In genomic region chr8:84184085-84185043, GRCm38 (mm10) we compare ENCODE assay signal across 9 mouse cellular contexts. TPM values are rescaled to one million over a fixed set of nuclear protein-coding genes. Genes with fewer than 3 reads are reported as not detected.
A peak's percentile ranks its signal among the peaks of the same experiment; 100 is the strongest.
DNase-seq lines count a peak whose midpoint lies in the region; ATAC-seq and TF ChIP-seq lines count a peak whose summit lies in the region.
"Had no signal": no experiment of that assay in that cellular context is flagged by ENCODE, and none has a peak within 500 bp of the region (broad histone marks: within the 10 kb centered on the region; RNA-seq: fewer than 3 reads in every experiment).

No protein-coding gene starts in this region.

- no peaks in the 10 kb centered on the region for H3K27me3 ChIP-seq in heart, embryonic 14.5 days (ENCODE audit: control insufficient read depth, insufficient read depth, low read length)
- no peaks in the 10 kb centered on the region for H3K27me3 ChIP-seq in MEL (ENCODE audit: control insufficient read depth in 1 of 2, insufficient read depth in 2 of 2, low read length in 2 of 2)
- no peaks in the 10 kb centered on the region for H3K27me3 ChIP-seq in forebrain, embryonic 16.5 days (replicated peaks; ENCODE audit: control insufficient read depth, insufficient read depth, low read length)

- peak overlapping the region; percentile 4 to 78; a peak in 3 of 4 replicates for H3K27ac ChIP-seq in heart, embryonic 14.5 days (replicated peaks in 1 of 2; ENCODE audit: control insufficient read depth in 1 of 2, insufficient read depth in 1 of 2, low read depth in 2 of 2, low read length in 2 of 2)
- no peak overlapping the region for H3K27ac ChIP-seq in MEL (ENCODE audit: control insufficient read depth, low read depth, low read length)
- H3K27ac ChIP-seq in forebrain, embryonic 16.5 days (ENCODE audit: low read length) = peak overlapping the region; percentile 96
- H3K27ac ChIP-seq: macrophage had no signal

- H3K36me3 ChIP-seq in heart, embryonic 14.5 days (ENCODE audit: control insufficient read depth, insufficient read depth, low read length) = no peaks in the 10 kb centered on the region
- no peaks in the 10 kb centered on the region for H3K36me3 ChIP-seq in MEL (ENCODE audit: control insufficient read depth in 1 of 2, insufficient read depth in 2 of 2, low read length in 2 of 2)
- H3K36me3 ChIP-seq in forebrain, embryonic 16.5 days (ENCODE audit: control insufficient read depth, insufficient read depth) = no peaks in the 10 kb centered on the region

- H3K9ac ChIP-seq in heart, embryonic 14.5 days (ENCODE audit: low read length) = peak overlapping the region; percentile 97
- peak overlapping the region; percentile 87 for H3K9ac ChIP-seq in MEL (ENCODE audit: control insufficient read depth, low read depth, low read length, poor library complexity, severe bottlenecking)
- H3K9ac ChIP-seq in forebrain, embryonic 16.5 days (replicated peaks; ENCODE audit: low read depth, low read length) = peak overlapping the region; percentile 98

- H3K9me3 ChIP-seq in heart, embryonic 14.5 days (ENCODE audit: control insufficient read depth, low read length) = no peaks in the 10 kb centered on the region
- no peaks in the 10 kb centered on the region for H3K9me3 ChIP-seq in MEL (replicated peaks; ENCODE audit: insufficient read depth, low read length)
- H3K9me3 ChIP-seq in forebrain, embryonic 16.5 days (ENCODE audit: control insufficient read depth, low read length) = no peaks in the 10 kb centered on the region

- no peak for TF ChIP-seq RAD21 in MEL (IDR thresholded peaks at IDR 0.05; ENCODE audit: low read depth, low read length)

- H3K4me1 ChIP-seq in heart, embryonic 14.5 days (ENCODE audit: control insufficient read depth in 2 of 2, insufficient read depth in 2 of 2, low read length in 2 of 2) = peaks cover 25 to 43% of the 10 kb centered on the region in 2 experiments
- peaks cover 2 to 11% of the 10 kb centered on the region in 2 experiments; a peak in 3 of 4 replicates for H3K4me1 ChIP-seq in MEL (ENCODE audit: control insufficient read depth in 1 of 2, insufficient read depth in 2 of 2, low read length in 2 of 2)
- H3K4me1 ChIP-seq in forebrain, embryonic 16.5 days (replicated peaks; ENCODE audit: control insufficient read depth, insufficient read depth, low read length) = peaks cover 52% of the 10 kb centered on the region

- WGBS in heart, embryonic 14.5 days = 19% methylated on average over 21 of the region's 21 CpGs
- 17% methylated on average over 21 of the region's 21 CpGs for WGBS in forebrain, embryonic 16.5 days

- H3K79me2 ChIP-seq in MEL (ENCODE audit: control insufficient read depth, insufficient read depth, low read length, poor library complexity) = peaks cover 8% of the 10 kb centered on the region; the same call in 1 of the 2 replicates

- TF ChIP-seq EP300 in MEL (IDR thresholded peaks at IDR 0.05; ENCODE audit: low read depth in 1 of 2, low read length in 2 of 2) = no peak

- TF ChIP-seq CTCF in MEL (IDR thresholded peaks at IDR 0.05 in 2 of 3, conservative IDR thresholded peaks at IDR 0.05 in 1 of 3; ENCODE audit: control insufficient read depth in 1 of 3, insufficient read depth in 1 of 3, low read depth in 2 of 3, low read length in 3 of 3, poor library complexity in 1 of 3, severe bottlenecking in 1 of 3) = no peak

- peak overlapping the region; percentile 77 to 82 for H3K4me3 ChIP-seq in heart, embryonic 14.5 days (ENCODE audit: control insufficient read depth in 1 of 2, insufficient read depth in 1 of 2, low read depth in 1 of 2, low read length in 2 of 2)
- H3K4me3 ChIP-seq in MEL (ENCODE audit: control insufficient read depth in 1 of 2, insufficient read depth in 1 of 2, low read depth in 2 of 2, low read length in 2 of 2) = peak overlapping the region; percentile 75 to 78
- H3K4me3 ChIP-seq in forebrain, embryonic 16.5 days (replicated peaks; ENCODE audit: low read length) = peak overlapping the region; percentile 70

- no peak for TF ChIP-seq POLR2A in MEL (IDR thresholded peaks at IDR 0.05; ENCODE audit: control insufficient read depth in 1 of 2, insufficient read depth in 1 of 2, low read depth in 1 of 2, low read length in 2 of 2, poor library complexity in 1 of 2)

- DNase-seq in heart, adult 18-20 months = no peak
- peak; percentile 50 for DNase-seq in MEL (ENCODE audit: low read depth, low spot score)
- DNase-seq in adrenal gland, adult 2 months = no peak
- no peak for DNase-seq in right cerebral cortex, postnatal 10 days (ENCODE audit: low spot score in 2 of 2)

- peak overlapping the region; percentile 92 for H3K4me2 ChIP-seq in heart, embryonic 14.5 days (ENCODE audit: low read length)
- H3K4me2 ChIP-seq in forebrain, embryonic 16.5 days (ENCODE audit: low read length) = peak overlapping the region; percentile 70

- no peak for ATAC-seq in heart, embryonic 14.5 days (ENCODE audit: insufficient number of reproducible peaks, insufficient read depth, low FRiP score, low read depth)
- ATAC-seq in forebrain, embryonic 16.5 days = peak; percentile 10
- ATAC-seq in megakaryocyte, adult 5-6 weeks (ENCODE audit: poor library complexity, severe bottlenecking) = peak; percentile 28; the same call in 1 of the 2 replicates
- ATAC-seq in granulocyte monocyte progenitor cell, adult 5-6 weeks (replicated peaks; ENCODE audit: poor library complexity, severe bottlenecking) = no peak

RNA-seq across cellular contexts. Expression of gene Nanos3, which starts 0.7 kb away (rescaled TPM):
- 2.4 and 3.8 TPM in 2 replicates for polyA plus RNA-seq in heart, embryonic 14.5 days (2014; fragmentation: Nextera tagmentation; extraction: Ambion mirVana)
- total RNA-seq in heart, adult 18-20 months (2021) = 1 to 10 TPM in 1 of 2 experiments, not detected in 1; 1.2 TPM
- total RNA-seq in MEL (2012; rRNA removed) = 0.56 and 2.0 TPM in 2 replicates
- polyA plus RNA-seq in MEL (2012; ENCODE audit: insufficient read depth in 1 of 2, insufficient read length in 2 of 2, low read depth in 1 of 2, low replicate concordance in 2 of 2, missing spikeins in 1 of 2) = 1 to 10 TPM in 1 of 2 experiments, not detected in 1; 1.7 TPM
- polyA plus RNA-seq in forebrain, embryonic 16.5 days (2015; fragmentation: Nextera tagmentation; extraction: Ambion mirVana) = 3.2 and 4.7 TPM in 2 replicates
- not detected in 2 replicates for total RNA-seq in megakaryocyte, adult 5-6 weeks (2015)
- not detected in 2 replicates for total RNA-seq in megakaryocyte, adult 5-6 weeks (2017)
- 1 to 10 TPM; 1.1 to 1.3 TPM for total RNA-seq in adrenal gland, adult 2 months (2021)
- polyA plus RNA-seq in adrenal gland, adult 2 months (2012; rRNA removed) = 0.36 and 1.0 TPM in 2 replicates
- total RNA-seq in granulocyte monocyte progenitor cell, adult 5-6 weeks (2014; fragmentation: Nextera tagmentation) = 3.5 and 9.6 TPM in 2 replicates
- total RNA-seq in granulocyte monocyte progenitor cell, adult 5-6 weeks (2017) = not detected in 2 replicates
- polyA plus RNA-seq: macrophage had no signal

RNA-seq across cellular contexts. Expression of gene 4930432K21Rik, which starts 36.5 kb away (rescaled TPM):
- 0.43 and 0.63 TPM in 2 replicates for polyA plus RNA-seq in heart, embryonic 14.5 days (2014; fragmentation: Nextera tagmentation; extraction: Ambion mirVana)
- under 1 TPM; 0.35 to 0.59 TPM for total RNA-seq in heart, adult 18-20 months (2021)
- total RNA-seq in MEL (2012; rRNA removed) = 1.3 and 2.2 TPM in 2 replicates
- 1 to 10 TPM in 1 of 2 experiments, not detected in 1; 3.0 TPM for polyA plus RNA-seq in MEL (2012; ENCODE audit: insufficient read depth in 1 of 2, insufficient read length in 2 of 2, low read depth in 1 of 2, low replicate concordance in 2 of 2, missing spikeins in 1 of 2)
- 2.6 and 3.5 TPM in 2 replicates for polyA plus RNA-seq in forebrain, embryonic 16.5 days (2015; fragmentation: Nextera tagmentation; extraction: Ambion mirVana)
- 0.07 and 0.09 TPM in 2 replicates for total RNA-seq in megakaryocyte, adult 5-6 weeks (2015)
- 0.37 and 1.8 TPM in 2 replicates for total RNA-seq in megakaryocyte, adult 5-6 weeks (2017)
- total RNA-seq in adrenal gland, adult 2 months (2021) = under 1 TPM; 0.17 to 0.35 TPM
- 0.44 and 0.48 TPM in 2 replicates for polyA plus RNA-seq in adrenal gland, adult 2 months (2012; rRNA removed)
- total RNA-seq in granulocyte monocyte progenitor cell, adult 5-6 weeks (2014; fragmentation: Nextera tagmentation) = 1.2 TPM in 1 of 2 replicates, not detected in the other
- total RNA-seq in granulocyte monocyte progenitor cell, adult 5-6 weeks (2017) = 1.2 and 1.8 TPM in 2 replicates

RNA-seq across cellular contexts. Expression of gene Cc2d1a, which starts 36.6 kb away (rescaled TPM):
- 9.3 and 11.8 TPM in 2 replicates for polyA plus RNA-seq in heart, embryonic 14.5 days (2014; fragmentation: Nextera tagmentation; extraction: Ambion mirVana)
- 10 to 100 TPM; 10.9 to 13.0 TPM for total RNA-seq in heart, adult 18-20 months (2021)
- 7.3 and 9.1 TPM in 2 replicates for total RNA-seq in MEL (2012; rRNA removed)
- polyA plus RNA-seq in MEL (2012; ENCODE audit: insufficient read depth in 1 of 2, insufficient read length in 2 of 2, low read depth in 1 of 2, low replicate concordance in 2 of 2, missing spikeins in 1 of 2) = 10 to 100 TPM in 1 of 2 experiments, not detected in 1; 18.7 TPM
- polyA plus RNA-seq in forebrain, embryonic 16.5 days (2015; fragmentation: Nextera tagmentation; extraction: Ambion mirVana) = 35.4 and 43.8 TPM in 2 replicates
- total RNA-seq in megakaryocyte, adult 5-6 weeks (2015) = 9.0 and 12.9 TPM in 2 replicates
- 5.8 and 9.8 TPM in 2 replicates for total RNA-seq in megakaryocyte, adult 5-6 weeks (2017)
- 10 to 100 TPM; 28.5 to 39.0 TPM for total RNA-seq in adrenal gland, adult 2 months (2021)
- polyA plus RNA-seq in adrenal gland, adult 2 months (2012; rRNA removed) = 35.8 and 37.1 TPM in 2 replicates
- 11.8 and 13.5 TPM in 2 replicates for total RNA-seq in granulocyte monocyte progenitor cell, adult 5-6 weeks (2014; fragmentation: Nextera tagmentation)
- total RNA-seq in granulocyte monocyte progenitor cell, adult 5-6 weeks (2017) = 4.2 and 9.0 TPM in 2 replicates

RNA-seq across cellular contexts. Expression of gene Zswim4, which starts 52.5 kb away (rescaled TPM):
- 6.7 and 7.3 TPM in 2 replicates for polyA plus RNA-seq in heart, embryonic 14.5 days (2014; fragmentation: Nextera tagmentation; extraction: Ambion mirVana)
- total RNA-seq in heart, adult 18-20 months (2021) = 1 to 10 TPM; 6.4 to 6.6 TPM
- 3.6 and 4.4 TPM in 2 replicates for total RNA-seq in MEL (2012; rRNA removed)
- 1 to 10 TPM in 1 of 2 experiments, not detected in 1; 7.4 TPM for polyA plus RNA-seq in MEL (2012; ENCODE audit: insufficient read depth in 1 of 2, insufficient read length in 2 of 2, low read depth in 1 of 2, low replicate concordance in 2 of 2, missing spikeins in 1 of 2)
- polyA plus RNA-seq in forebrain, embryonic 16.5 days (2015; fragmentation: Nextera tagmentation; extraction: Ambion mirVana) = 40.1 and 41.8 TPM in 2 replicates
- total RNA-seq in megakaryocyte, adult 5-6 weeks (2015) = 6.2 and 6.5 TPM in 2 replicates
- total RNA-seq in megakaryocyte, adult 5-6 weeks (2017) = 8.9 and 9.4 TPM in 2 replicates
- total RNA-seq in adrenal gland, adult 2 months (2021) = 10 to 100 TPM; 31.4 to 55.6 TPM
- 66.3 and 76.1 TPM in 2 replicates for polyA plus RNA-seq in adrenal gland, adult 2 months (2012; rRNA removed)
- 4.6 and 8.1 TPM in 2 replicates for total RNA-seq in granulocyte monocyte progenitor cell, adult 5-6 weeks (2014; fragmentation: Nextera tagmentation)
- 4.5 and 4.8 TPM in 2 replicates for total RNA-seq in granulocyte monocyte progenitor cell, adult 5-6 weeks (2017)

RNA-seq across cellular contexts. Expression of gene Podnl1, which starts 58.6 kb away (rescaled TPM):
- polyA plus RNA-seq in heart, embryonic 14.5 days (2014; fragmentation: Nextera tagmentation; extraction: Ambion mirVana) = 0.08 and 0.16 TPM in 2 replicates
- under 1 TPM in 1 of 2 experiments, not detected in 1; 0.10 TPM for total RNA-seq in heart, adult 18-20 months (2021)
- total RNA-seq in MEL (2012; rRNA removed) = 0.04 and 0.07 TPM in 2 replicates
- under 1 TPM in 1 of 2 experiments, not detected in 1; 0.08 TPM for polyA plus RNA-seq in MEL (2012; ENCODE audit: insufficient read depth in 1 of 2, insufficient read length in 2 of 2, low read depth in 1 of 2, low replicate concordance in 2 of 2, missing spikeins in 1 of 2)
- 0.31 and 0.38 TPM in 2 replicates for polyA plus RNA-seq in forebrain, embryonic 16.5 days (2015; fragmentation: Nextera tagmentation; extraction: Ambion mirVana)
- total RNA-seq in megakaryocyte, adult 5-6 weeks (2015) = 0.21 and 0.65 TPM in 2 replicates
- total RNA-seq in megakaryocyte, adult 5-6 weeks (2017) = 0.12 and 0.62 TPM in 2 replicates
- under 1 TPM; 0.23 to 0.31 TPM for total RNA-seq in adrenal gland, adult 2 months (2021)
- 2.4 and 2.5 TPM in 2 replicates for polyA plus RNA-seq in adrenal gland, adult 2 months (2012; rRNA removed)
- 0.41 TPM in 1 of 2 replicates, not detected in the other for total RNA-seq in granulocyte monocyte progenitor cell, adult 5-6 weeks (2014; fragmentation: Nextera tagmentation)
- total RNA-seq in granulocyte monocyte progenitor cell, adult 5-6 weeks (2017) = 0.26 TPM in 1 of 2 replicates, not detected in the other
- polyA plus RNA-seq: macrophage had no signal

Comparison
In these comparisons a context has a peak if more than half of its experiments do, and no peak if none do; other contexts are left out.
1. ATAC-seq: peak in forebrain, embryonic 16.5 days (single experiment) and megakaryocyte, adult 5-6 weeks (single experiment); none in heart, embryonic 14.5 days (single experiment) and granulocyte monocyte progenitor cell, adult 5-6 weeks (single experiment).
2. Peak in every context shown above with its lines, with median percentiles within 50 percentile points of each other: H3K4me3 ChIP-seq and H3K9ac ChIP-seq.